Mouse (Mus musculus) skeletal muscle tissue, adult 2 months (tissue): ENCODE results near the gene Ahcyl1.
A peak's percentile ranks its signal among the peaks of the same experiment; 100 is the strongest.
"Not testable (repeated sequence)": the region's sequence is repeated elsewhere in the genome, so short reads cannot be mapped to it uniquely, and the experiment has no call there.

Experiments used
- DNase-seq: peaks from one replicate; pipeline ENCODE4 v3.0.0-alpha.2; 2012; ENCODE audit warnings: low read depth, low spot score

The Ahcyl1 gene

DNA sequence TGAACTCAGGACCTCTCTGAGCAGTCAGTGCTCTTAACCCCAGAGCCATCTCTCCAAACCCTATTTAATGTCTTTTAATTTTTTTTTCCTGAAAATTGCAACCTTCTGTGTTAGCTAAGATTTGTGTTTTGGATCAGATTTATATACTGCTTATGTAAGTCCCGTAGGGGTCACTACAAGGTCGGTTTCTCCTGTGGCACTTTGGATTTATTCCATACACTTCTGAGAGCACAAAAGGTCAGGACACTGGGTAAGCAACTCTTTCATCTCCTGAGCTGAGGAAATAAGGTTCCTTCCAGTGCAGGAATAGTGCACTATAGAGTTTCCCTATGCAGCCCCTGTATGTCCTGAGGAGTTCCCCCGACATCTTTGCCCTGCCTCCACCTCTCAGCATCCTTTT is 40.9 kb downstream of the Ahcyl1 start:
- DNase-seq = no peak

DNA sequence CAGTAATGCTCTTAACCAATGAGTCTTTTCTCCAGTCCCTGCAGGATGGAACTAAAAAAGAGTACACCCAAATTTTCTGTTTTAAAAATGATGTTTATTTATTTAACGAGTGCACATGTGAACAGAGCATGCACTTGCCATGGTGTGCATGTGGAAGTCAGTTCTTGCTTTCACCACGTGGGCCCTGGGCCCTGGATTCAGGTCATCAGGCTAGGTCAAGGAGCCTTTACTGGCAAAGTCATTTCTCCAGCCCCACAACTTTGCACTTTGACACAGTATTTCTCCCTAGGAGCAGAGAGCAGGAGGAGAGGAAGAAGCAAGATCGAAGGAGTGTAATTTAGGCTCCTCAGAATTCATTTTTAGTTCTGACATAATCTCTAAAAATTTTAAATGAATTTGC is 41.5 kb downstream of the Ahcyl1 start:
- DNase-seq = no peak

GRCm38 (mm10) chr3:107652968-107653367 is 43.4 kb downstream of the Ahcyl1 start:
- no peak for DNase-seq

GRCm38 (mm10) chr3:107650276-107650675 is 46.1 kb downstream of the Ahcyl1 start:
- DNase-seq = not testable (repeated sequence)

DNA sequence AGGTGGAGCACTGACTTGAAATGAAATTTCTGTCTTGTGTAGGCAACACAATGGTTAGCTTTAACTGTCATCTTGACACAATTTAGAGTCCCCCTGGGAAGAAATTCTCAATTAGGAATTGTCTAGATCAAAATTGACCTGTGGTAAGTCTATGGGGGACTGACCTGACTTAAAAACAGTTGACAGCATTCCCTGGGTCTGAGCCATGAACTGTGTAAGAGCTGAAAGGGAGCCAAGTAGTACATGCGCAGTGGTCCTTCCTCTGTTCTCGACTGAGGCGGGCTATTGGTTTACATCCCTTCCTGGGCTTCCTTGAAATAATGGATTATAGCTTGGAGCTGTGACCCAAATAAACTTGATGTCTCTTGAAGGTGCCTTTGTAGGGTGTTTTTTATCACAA is 49.4 kb downstream of the Ahcyl1 start:
- no peak for DNase-seq

GRCm38 (mm10) chr3:107637606-107638172 is 58.7 kb downstream of the Ahcyl1 start:
- no peak for DNase-seq

DNA sequence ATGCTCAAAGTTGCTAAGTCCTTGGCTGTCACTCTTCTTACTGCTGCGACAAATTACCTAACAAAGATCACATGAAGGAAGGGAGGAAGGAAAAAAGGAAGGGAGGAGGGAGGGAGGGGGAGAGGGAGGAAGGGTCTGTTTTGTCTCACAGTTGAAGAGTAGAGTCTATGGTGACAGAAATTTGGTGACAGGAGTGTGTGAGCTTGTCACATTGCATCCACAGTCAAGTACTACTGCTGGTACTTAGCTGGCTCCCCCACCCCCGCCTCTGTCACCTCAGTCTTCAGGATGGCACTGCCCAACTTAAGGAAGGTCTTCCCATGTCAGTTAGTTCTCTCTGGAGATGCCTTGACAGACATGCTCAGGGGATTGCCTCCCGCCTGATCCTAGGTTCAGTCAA is 60.1 kb downstream of the Ahcyl1 start:
- no peak for DNase-seq

DNA sequence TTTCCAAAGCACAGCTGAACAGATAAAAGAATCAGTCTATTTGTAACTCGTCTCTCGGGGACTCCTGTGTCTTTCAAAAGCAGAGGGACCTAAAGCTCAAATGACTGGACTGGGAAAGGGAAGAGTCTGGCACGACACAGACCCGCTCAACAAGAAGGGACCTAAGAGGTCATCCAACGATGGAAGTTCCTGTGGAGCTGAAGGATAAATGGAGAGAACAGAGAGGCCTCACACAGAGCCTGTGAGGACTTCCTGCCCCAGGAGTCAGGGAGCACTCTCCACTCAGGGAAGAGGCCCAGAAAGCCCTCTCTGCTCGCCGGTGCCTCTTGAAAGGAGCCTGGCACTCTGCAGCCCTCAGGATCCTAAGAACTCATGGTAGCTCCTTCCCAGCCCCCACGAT is 60.5 kb downstream of the Ahcyl1 start:
- no peak for DNase-seq

DNA sequence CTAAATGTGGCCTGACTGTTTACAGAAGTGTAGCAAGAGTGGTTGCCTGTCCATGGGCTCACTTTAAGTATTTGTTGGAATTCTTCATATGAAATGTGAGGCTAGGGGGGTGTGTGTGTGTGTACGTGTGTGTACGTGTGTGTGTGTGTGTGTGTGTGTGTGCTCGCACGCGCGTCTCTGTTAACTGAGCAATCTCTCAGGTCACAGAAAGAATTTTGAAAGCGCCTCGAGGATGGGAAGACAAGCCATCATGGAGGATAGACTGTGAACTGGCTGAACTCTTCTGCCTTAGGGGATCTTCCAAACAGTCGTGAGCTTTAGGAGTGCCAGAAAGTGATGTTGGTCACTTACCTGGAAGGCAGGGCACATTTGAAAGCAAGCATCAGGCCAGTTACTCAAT is 62.5 kb downstream of the Ahcyl1 start:
- DNase-seq = no peak

DNA sequence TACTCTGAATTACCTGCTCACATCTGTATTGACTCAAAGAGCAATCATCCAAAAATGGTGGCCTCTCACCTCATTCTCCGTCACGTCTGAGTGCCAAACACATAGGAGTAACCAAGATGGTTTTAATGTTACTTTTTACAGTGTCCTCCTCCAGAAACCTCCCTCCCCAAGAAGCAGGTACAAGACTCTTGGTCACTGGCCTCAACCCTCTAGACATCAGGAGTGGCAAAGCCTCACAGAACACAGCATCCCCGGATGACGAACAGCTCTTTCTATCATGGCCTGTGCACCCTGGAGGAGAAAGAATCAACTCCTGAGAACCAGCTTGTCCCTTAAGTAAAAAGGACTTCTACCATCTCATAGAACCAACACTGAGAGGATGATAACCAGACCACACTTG is 63.6 kb downstream of the Ahcyl1 start:
- DNase-seq = no peak

DNA sequence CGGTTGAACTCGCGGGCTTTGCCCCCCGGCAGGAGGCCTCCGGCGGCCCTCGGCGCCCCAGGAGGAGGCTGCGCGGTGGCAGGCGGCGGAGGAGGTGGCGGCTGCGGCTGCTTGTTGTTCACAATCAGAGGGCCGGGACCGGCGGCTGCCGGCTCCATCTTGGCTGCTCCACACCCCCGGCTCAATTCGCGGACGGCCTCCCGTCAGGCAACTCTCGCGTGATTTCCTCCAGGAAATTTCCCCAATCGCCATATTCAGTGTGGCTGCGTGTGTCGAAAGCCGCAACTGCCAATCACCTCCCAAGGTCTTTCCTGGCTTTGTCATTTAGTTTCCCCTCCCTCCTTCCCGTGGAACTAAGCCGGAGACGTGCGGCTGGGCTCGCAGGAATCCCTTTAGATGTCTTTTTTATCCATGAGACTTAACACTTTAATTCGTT is 64.8 kb downstream of the Ahcyl1 start, which contains the start of gene Strip1:
Gene Strip1 (minus strand): TSS at position 172 of the 436 bp plus-strand sequence.
- DNase-seq = peak; percentile 95

DNA sequence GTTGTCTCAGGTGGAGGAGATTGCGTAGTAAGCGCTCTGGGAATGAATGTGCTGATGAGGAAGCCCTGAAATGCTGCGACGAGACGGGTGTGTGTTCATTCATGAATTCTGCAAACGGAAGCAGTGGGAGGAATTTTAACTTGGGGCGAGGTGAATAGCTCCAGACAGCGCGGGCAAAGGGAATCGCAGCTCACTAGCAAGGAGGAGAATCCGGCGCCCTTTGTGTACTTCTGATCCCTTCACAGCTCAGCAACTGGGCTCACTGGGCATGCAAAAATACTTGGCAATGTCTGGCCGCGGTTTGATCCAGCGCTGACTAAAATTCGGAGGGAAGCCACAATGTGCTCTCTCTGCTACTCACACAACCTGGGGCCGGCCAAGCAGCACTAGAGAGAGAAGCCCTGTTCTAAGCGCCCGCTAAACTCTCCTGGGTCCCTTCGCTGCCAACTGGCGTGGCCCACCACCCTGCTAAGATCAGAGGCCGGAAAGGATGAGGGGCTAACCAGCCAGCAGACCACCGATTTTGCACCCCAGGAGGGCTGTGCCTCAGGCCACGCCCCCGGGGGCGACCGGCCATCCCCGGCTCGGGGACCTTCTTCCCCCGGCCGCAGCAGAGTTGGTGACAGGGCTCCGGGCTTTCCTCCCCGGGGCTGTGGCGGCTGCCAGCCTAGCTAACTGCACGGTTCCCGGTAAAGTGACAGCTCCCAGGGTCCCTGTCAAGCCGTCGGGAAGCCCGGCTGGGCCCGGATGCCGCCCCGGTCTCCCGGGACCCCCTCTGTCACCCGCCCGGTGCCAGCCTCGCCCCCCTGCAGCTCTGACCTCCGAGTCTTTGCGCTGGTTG is 65.5 kb downstream of the Ahcyl1 start, which contains the start of gene Gm10961:
Gene Gm10961 (plus strand): TSS at position 641 of the 841 bp plus-strand sequence.
- DNase-seq = no peak

GRCm38 (mm10) chr3:107629411-107629810 is 66.9 kb downstream of the Ahcyl1 start:
- DNase-seq = no peak

- no peak for DNase-seq
Measured at GRCm38 (mm10) chr3:107628551-107628950, 67.8 kb downstream of the Ahcyl1 start.

- no peak for DNase-seq
Measured at GRCm38 (mm10) chr3:107627641-107628040, 68.7 kb downstream of the Ahcyl1 start.

- DNase-seq = no peak
Measured at GRCm38 (mm10) chr3:107626751-107627150, 69.6 kb downstream of the Ahcyl1 start.

DNA sequence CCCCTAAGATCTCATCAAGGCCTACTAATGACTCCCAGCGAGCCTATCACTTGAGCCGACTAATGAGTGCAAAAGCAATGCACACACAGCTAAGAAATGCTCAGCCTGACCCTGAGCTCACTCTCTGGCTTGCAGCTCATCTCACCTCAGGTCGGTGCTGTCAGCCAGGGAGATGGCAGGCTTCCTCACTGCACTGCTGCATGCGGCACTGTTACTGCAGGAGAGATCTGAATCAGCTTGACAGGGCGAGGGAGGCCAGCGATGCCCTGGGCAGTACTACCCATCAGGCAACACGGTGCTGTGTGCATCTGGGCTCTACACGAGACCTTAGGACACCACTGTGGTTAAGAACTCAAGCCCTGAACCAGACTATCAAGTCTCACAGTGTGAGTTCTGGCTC is 70.8 kb downstream of the Ahcyl1 start:
- no peak for DNase-seq

DNA sequence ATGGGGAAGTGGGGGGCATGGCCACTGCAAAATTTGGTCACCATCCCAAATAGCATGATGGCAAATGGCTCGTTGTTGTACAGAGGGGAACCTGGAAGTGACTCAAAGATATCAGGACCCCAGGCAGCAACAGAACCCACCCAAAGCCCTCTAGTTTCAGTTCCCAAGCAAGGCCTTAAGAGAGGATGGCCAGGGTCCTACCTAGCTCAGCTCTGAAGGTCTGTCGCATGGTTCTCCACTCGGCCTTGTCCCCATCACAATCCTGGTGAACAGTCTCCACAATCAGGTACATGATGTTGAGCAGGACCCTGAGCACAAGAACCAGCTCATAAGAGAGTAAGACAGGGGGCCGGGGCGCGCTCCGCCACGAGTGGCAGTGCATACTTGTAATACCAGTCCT is 71.9 kb downstream of the Ahcyl1 start:
- DNase-seq = no peak

DNA sequence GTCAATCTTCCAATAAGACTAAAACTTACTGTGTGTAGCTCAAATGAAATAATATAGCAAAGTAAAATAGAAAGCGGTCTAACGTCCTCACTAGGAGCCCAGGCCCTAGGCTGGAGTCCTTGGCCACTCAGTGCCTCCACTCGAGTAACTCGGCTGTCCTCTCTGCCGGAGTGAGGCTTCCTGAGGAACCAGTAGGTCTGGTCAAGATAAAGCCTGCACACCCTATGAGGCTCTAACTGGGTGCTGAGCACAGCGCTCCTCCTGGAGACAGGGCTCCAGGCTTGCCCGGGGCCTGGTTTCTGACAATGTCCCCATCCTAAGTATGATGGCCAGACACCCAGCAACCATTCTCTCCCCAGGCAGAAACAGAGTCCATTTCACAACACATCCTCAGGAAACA is 73.8 kb downstream of the Ahcyl1 start:
- DNase-seq = no peak

DNA sequence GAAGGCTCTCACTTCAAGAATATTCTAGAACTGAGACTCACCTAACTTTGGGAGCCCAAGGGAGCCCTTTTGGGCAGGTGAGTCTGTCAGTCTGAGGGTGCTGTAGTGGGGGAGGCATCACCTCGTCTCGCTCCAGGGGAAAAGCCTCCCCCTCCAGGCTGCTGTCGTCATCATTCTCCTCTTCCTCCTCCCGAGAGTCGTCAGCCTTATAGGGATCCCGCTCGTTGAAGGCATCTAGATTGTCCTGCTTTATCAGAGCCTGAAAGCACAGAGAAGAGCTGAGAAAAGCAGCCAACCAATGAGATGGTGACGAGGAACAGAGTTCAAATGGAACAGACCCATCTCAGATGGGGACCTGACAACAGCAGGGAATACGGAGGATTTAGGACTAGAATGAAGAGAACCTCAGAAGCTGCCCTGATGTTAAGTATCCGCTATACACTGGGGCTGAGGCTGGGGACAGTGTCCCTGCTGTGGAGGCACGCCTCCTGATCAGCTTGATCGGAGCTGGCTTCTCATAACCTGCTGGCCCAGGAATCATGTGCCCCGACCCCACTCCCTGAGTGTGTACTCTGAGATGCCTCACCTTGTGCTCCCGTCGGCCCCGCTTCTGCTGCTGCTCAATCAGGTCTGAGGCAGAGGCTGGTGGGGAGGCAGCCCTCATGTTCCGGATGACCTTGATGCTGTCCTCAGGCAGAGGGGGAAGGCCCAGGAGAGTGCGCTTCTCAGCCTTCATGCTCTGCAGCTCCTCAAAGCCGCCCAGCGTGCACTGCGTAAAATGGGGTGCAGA is 74.9 kb downstream of the Ahcyl1 start:
- no peak for DNase-seq

DNA sequence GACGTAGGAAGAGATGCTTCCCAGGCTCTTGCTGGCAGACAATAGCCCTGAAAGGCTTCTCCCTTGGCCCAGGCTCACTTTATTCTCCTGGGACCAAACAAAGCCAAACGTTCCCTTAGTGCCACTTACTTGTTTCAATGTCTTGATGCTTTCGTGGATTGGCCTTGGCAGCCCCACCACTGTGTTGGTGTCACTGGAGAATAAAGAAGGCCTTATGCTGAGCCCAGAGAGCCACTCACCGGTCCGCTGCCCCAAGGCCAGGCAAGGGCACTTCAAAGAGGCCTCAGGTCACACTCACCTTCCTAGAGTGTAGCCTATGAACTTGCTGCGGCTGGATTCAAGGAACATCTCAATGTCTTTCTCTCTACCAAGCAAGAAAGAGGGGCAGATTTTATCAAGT is 76.4 kb downstream of the Ahcyl1 start:
- DNase-seq = no peak

DNA sequence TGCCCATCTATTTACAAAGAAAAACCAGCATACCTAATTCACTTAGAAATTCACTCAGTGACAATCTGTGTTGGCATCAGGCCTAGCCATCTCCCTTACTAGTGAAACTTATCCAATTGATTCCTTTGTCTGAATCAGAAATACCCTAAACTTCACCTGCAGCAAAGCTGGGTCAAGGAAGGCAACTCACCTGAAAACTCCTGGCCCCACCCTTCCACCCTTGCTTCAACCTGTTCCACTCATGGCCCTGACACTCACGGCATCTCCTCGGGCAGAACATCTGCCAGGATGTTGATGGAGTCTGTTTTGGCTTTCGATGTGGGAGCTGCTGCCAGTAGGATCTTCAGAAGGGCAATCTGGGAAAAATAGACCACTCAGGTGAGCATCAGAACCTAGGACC is 78.6 kb downstream of the Ahcyl1 start:
- no peak for DNase-seq
